Mouse (Mus musculus): ENCODE measurements at regions not wholly inside any gene's neighbourhood (a gene's known extent, or its start where the extent isn't known, plus 50 kb on each side); places are given as distances from the start of the nearest gene placed in this dataset.
"Not testable (repeated sequence)": the region's sequence is repeated elsewhere in the genome, so short reads cannot be mapped to it uniquely, and the experiment has no call there.

DNA sequence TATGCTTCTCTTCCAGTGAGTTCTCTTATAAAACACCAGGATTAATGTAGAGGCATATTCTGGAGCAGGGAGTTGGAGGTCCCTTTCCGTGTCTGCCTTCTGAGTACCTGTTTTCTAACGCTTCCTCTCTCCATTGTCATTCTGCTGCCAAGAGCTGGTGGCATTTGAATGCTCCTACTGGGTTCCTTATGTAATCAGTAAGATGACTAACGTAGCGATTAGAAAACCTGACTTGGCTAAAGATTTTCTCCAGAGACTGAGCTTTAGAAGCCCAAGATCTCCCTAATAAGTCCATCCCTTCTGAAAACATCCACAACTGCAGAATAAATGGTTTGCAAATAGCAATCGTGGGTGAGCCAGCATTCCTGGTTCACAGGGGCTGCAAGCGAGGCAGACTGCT is 174.5 kb downstream of the Dhx15 start:
- no peak for DNase-seq (ENCODE audit: low spot score)

DNA sequence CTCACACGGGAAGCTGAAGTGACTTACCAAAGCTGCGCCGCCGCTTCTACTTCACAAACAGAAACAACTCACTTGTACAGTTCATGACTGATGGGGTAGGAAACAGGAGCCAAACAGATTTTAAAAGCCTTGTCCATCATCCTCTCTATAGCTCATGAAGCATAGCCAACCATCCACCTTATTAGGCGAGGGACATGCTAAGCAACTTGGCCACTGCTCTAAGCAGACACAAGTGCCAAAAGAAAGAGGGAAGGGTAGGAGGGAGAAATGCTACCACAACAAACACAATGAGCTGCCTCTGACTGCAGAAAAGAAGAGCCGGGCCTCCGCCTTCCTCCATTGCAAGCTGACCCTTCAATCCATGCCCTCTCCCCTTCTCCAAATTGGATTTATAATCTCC is 179.9 kb downstream of the Dhx15 start:
- no peak for DNase-seq (ENCODE audit: low spot score)

DNA sequence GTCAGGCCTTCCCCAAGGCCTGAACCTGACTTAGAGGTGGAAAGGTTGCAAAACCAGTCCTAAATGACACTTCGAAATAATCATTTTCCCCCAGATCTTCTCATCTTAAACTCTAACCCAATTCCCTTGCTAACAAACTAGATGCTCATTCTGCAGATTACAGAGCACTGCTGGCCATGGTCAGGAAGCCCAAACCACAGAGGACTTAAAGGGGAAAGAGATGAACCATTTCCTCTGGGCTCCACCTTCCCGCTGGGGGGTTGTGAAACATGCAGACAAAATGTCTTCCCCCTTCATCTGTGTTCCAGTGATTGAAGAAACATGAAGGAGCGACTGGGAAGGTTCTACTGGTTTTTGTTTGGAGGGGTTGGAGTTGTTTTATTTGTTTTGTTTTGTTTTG is 181.4 kb downstream of the Dhx15 start:
- no peak for DNase-seq (ENCODE audit: low spot score)

DNA sequence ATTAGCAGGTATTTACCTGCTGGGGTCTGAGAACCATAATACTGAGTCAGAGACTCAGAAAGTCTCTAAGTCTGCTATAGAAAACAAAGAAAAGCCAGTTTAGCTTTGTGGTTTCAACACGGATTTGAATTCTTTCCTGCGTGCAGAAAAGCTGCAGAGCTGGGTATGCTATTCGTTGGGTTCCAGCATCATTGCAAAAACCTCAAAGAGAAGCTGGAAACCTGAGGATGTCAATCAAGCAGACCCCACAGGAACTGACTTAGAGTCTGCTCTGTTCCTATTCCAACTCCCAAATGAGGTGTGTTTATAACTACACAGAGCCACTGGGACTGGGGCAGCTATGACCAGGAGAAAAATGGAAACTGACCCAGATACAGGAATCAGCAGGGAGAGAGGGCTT is 183.5 kb downstream of the Dhx15 start:
- no peak for DNase-seq (ENCODE audit: low spot score)

DNA sequence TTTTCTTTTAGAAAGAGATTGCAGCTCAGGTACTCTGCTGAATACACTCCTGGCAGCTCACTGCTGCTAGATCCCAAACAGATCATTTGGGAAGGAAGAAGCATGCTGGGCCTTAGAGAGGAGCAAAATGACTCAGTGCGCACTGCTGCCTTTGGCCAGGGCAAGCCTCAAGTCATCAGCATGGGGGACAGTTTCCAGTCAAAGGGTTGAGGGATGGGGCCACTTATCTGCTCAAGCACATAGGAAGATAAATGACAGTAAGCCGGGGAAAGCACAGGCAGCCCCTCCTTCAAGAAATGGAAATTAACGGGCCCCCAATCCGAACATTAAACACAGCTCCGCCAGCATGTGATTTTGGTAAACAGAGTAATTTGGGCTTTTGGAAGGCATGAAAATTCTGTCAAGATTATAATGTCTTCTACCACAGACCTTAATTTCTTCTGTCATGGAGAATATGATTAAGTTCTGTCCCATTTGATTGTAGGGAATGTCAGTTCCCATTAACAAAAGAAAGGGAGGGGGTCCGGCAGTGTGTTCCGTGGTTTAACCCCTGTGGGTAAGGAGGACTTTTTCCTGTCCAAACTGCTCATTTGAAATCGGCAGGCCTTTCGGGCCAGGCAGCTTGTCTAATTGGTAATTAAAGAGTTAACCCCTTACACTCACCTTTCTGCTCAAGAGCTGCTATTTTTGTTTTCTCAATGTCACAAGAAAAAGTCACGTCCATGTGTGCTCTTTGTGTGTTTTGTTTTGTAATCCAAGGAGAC is 199.3 kb downstream of the Dhx15 start:
- no peak for DNase-seq (ENCODE audit: low spot score)

DNA sequence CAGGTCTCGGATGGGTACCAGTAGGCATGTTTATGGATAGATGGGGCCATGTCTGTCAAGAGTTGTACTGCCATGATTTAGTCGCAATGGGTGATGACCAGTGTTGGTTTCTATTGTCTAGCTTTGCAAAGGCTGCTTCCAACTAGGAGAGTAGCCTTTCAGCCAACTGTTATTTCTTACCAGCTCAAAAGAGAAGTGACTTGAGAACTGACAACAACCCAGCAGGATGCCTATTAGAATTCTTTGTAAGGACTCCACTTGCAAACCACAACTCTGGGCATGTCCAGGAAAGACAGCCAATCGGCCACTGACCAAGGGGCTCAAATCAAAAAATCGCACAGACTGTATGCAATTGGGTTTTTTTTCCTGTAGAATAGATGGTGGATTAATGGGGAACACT is 200.9 kb downstream of the Dhx15 start:
- no peak for DNase-seq (ENCODE audit: low spot score)

DNA sequence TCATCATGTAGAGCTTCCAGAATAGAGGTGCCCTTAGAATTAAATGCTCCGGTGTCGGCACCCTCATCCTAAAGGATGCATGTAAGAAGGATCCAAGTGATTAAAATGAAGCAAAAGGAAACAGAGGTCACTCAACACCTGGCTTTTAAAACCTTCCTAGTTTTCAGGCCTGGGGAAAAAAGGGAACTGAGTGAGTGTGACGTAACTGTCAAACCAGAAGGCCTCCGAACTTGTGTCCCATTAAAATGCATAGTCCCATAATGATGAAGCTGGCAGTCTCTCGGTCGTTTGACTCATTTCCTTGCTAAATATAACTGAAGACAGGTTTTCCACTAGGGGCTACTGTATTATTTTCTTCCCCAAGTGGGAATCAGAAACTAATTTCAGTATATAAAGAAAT is 201.4 kb downstream of the Dhx15 start:
- no peak for DNase-seq (ENCODE audit: low spot score)

DNA sequence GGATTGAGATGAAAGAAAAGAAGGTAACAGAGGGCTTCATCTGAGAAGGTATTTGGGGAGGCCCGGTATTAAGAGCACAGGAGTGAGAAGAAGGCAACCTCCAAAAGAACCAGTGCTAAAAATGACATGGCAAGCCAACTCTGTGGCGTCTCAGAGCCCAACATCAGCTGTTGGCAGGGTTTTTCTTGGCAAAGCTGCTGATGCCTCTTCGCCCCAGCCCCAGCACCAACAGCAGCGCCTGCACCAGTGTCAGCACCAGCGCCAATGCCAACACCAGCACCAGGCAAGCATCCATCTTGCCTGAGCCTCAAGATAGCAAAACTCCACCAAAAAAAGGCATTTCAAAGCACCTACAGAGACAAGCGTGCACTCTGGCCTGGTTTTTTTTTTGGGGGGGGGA is 205.3 kb downstream of the Dhx15 start:
- DNase-seq (ENCODE audit: low spot score) = no peak

DNA sequence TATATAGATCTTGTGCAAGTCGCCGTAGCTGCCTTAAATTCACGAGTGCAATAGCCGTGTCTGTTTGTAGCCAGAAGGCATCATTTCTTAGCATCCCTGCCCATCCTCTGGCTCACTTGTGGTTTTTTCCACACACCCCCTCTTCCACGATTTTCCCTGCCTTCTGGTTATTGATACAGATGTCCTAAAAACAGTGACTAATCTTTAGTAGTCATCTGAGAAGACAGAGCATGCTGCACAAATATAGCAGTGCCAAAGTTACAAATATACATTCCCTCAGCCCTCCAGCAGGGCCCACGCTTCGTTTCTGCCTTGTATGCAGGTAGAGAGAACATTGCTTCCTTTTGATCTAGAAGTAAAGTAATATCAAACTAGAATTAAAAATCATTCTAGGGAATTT is 207.5 kb downstream of the Dhx15 start:
- DNase-seq (ENCODE audit: low spot score) = no peak

DNA sequence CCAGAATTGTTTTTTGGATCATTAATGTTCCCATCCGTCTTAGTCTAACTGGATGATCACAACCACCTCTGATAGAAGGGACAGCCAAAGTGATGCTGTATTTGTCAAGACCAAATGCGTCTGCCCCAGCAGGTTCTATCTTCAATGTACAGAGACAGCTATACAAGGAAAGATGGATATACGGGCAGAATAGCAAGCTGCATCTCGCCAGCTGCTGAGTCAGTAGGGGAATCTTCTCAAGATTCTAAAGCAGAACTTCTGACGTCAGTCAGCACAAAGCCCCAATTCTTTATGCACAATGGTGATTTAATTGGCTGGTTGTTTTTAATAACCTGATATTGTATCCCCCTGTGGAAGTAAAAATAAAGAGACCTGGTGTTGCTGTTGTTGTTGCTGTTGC is 209.4 kb downstream of the Dhx15 start:
- no peak for DNase-seq (ENCODE audit: low spot score)

DNA sequence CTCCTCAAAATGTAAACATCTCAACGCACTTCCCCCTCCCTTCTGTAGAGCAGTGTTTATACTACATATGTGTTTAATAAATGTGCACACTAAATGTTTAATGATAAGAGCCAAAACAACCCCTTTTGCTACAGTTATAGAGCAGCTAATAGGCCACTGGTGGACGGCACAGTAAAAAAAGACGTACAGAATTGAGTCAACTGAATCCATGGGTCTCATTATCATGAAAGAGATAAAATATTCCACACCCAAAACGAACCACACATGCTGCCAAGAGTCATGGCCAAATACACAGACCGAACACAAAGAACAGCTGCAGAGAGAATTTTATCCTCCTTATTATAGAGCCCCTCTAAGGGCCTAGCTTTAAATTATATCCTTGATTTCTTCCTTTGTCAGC is 237.8 kb downstream of the Dhx15 start:
- DNase-seq (ENCODE audit: low spot score) = no peak

DNA sequence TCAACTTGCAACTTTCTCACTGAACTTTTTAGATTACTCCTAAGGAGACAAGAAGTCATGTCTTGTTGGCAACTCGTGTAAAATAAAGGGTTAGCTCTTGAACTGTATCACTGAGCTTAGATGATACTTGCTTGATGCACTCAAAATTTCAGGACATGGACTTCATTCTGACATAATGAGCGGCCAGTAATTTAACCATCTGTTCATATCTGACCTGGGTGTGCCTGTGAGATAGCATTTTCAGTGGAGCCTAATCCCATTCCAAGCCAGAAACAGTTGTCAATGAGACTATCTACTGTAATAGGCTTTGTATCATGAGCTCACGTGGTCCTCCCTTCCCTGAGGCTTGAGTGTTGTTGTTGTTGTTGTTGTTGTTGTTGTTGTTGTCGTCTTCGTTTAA is 240.3 kb downstream of the Dhx15 start:
- DNase-seq (ENCODE audit: low spot score) = no peak

DNA sequence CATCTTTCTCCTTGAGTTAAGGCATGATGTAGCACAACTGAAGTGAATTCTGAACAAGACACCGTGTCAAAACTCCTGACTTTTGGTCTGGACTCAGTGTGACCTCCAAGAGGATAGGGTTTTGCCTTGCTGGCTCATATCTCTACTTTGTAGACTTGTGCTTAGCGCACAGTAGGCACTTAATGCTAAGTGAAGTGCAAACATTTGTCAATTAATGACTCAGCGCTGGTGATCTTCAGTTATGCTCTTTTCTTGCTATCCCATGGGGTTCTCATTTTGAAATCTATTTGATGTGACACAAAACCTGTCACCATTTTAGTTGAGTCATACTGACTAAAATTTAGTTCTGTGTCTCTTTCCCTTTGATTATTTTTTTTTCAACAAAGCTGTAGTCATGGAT is 244.3 kb downstream of the Dhx15 start:
- no peak for DNase-seq (ENCODE audit: low spot score)

DNA sequence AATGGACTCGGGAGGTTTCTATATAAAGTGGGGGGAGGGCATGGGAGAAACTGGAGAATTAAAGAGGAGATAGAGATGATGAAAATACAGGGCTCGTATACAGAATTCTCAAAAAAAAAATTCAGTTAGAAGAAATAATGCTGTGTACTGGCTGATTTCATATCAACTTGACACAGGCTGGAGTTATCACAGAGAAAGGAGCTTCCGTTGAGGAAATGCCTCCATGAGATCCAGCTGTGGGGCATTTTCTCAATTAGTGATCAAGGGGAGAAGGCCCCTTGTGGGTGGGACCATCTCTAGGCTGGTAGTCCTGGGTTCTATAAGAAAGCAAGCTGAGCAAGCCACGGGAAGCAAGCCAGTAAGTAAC is 248.4 kb downstream of the Dhx15 start:
- not testable (repeated sequence) for DNase-seq (ENCODE audit: low spot score)

DNA sequence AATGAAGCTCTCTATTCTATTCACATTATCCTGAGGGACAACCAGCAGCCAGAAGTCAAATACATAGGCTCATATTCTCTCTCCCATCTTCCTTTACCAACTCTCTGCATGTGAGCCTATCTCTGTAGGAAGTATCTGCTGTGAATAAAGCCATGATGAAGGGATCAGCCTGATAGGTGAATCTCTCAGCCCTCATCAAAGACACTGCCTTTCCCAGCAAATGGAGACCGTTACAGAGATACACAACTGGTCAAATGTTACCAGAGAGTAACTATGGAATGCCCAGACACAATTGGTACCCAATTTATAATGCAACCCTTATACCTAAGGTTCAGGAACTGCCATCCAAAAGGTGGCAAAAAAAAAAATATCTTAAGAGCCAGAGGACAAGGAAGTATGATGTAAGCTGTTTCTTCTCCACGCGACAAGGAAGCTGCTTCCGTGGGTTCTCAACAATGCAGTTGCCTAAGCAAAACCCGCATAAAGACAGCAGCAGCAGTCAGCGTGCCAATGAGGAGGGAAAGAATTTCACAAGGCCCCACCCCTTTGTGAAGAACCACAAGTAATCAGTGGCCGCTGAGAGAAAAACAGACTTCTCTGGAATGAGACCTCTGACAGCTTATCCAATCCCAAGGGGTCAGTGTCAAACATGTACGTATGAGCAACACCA is 248.9 kb downstream of the Dhx15 start:
- no peak for DNase-seq (ENCODE audit: low spot score)

DNA sequence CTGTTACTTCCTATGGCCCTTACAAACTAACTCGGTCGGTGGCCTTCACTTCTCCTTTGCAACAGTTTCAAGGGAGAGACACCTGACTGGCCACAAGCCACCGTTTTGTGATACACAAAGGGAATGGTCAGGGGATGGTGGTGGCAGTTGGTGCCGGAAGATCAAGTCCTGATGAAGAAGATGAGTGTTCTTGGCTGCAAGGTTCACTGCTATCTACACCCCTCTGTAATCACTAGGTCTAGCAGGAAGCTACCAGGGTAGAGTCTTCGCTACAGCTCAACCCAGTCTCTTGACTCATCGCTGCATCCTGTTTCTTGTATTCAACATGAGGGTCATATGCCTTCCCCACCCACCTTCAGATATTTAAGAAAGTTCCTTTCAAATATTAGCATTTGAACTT is 251.5 kb downstream of the Dhx15 start:
- DNase-seq (ENCODE audit: low spot score) = no peak

DNA sequence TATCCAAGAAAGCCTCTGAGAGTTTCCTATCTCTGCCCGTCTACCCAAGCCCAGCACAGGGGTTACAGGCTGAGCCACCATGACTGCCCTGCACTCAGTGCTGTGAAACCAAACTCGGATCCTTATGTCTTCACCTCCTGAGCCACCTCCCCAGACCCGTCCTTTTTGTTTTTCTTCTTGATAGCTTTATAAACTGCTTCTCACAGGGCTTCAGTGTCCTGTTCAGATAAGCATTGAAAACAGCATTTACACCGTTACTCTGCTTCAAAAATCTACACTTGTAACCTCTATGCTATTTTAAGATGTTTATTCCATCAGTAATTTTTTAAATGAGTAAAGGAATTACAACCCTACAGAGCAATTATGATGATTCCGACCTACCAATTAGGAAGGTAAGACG is 253.0 kb downstream of the Dhx15 start:
- DNase-seq (ENCODE audit: low spot score) = no peak

DNA sequence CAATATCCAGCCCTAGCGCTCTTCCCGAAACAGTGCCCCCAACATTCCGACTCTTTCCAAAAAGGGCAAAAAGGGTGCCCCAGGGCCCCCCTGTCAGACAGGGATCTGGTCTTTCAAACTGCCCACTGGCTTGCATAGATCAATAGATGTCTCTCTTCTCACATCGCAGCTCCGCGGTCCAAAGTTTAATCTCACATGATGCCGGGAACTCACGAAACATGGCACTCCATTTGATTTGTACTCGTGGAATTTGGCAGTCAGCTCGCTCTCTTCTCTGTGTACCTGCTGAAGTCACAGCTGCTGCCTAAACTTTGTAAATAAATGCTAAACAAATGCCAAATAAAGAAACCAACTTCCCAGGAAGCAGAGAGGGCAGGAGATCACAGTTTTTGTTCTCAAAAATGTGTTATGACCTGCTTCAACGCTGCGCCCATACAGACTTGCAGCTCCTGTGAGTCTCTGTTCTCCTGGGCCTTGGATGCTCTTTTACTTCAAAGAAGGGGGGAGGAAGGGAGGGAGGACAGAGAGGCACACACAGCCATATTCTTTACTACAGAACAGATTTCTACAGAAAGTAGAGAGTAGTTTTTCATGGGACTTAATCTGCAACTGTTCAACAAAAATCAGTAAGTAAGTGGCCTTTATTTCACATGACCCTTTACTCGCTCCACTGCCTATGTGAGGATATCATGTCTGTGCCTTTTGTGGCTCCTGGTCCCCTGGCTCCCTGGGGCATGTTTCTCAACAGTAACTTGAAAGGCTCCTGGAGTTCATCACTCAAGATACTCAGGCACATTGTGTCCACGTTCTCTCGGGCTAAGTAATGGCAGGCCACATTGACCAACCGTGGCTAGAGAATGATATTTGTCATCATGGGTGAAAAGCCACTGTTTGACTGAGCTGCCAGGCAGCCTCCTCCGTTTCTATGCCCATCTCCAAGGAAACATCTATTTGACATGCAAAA is 254.6 kb downstream of the Dhx15 start:
- no peak for DNase-seq (ENCODE audit: low spot score)

DNA sequence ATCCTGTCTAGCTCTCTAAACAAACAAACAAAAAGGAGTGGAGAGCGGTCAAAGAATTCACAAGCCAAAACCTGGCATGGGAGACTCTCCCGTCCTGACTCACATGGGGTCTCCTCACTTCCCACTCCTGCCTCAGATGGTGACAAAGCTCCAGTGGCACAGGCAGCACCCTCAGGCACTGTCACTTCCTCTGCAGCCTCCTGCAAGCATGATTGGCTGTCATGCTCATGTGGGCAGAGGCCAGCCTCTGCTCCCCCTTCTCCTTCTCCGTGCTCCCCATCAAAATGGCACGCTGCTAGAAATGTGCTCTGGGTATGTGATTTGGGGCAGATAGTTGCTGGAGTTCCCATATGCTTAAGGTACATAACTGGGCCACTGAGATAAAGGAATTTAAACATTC is 255.4 kb downstream of the Dhx15 start:
- no peak for DNase-seq (ENCODE audit: low spot score)

DNA sequence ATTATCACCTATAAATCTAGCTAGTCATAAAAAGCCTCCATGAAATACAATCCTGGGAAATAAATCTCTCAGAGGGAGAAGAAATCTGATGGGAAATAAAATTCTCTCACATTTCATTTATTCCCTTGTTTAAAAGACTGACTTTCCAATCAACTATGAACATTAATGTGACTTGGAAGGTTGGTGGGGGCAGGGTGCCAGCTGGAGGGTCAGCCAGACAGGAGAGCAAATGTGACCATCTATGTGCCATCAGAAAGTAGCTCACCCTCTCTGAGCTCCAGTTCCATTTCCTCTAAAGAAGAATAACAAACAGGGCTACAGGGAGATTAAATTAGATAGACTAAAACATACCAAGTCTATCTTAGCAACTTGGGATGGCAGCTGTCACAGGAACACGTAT is 257.0 kb downstream of the Dhx15 start:
- DNase-seq (ENCODE audit: low spot score) = no peak

DNA sequence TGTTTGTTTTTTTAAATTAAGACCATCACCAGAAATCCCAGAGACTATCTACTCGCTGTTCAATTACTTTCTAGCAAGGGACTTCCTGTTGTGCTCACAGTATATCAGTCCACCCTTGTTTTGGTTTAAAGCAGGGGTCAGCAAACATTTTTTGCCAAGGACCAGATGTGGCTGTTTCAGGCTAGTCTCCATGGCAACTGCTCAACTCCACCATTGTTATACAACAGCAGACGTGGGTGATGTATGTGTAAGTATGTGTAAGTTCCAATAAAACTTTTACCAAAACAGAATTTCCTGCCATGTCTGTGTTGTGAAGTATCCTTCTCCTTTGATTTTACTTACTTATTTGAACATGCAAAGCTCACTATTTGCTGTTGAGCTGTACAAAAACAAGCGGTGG is 259.9 kb downstream of the Dhx15 start:
- no peak for DNase-seq (ENCODE audit: low spot score)

DNA sequence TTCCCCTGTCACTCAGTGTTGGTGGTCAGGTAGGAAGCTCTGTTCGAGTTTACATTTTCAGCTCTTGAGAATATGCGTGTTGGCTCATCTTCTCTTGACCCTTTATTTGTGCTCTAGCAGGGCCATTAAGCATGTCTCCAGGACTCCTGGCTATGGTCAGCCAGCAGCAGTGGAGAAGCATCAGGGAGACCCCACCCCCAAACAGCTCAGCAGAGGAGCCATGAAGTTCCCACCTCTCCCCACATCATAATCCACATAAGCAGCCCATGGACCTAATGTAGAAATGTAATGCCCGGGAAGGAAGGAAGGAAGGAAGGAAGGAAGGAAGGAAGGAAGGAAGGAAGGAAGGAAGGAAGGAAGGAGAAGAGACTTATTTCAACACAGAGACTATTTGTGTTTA is 261.5 kb downstream of the Dhx15 start:
- DNase-seq (ENCODE audit: low spot score) = no peak

DNA sequence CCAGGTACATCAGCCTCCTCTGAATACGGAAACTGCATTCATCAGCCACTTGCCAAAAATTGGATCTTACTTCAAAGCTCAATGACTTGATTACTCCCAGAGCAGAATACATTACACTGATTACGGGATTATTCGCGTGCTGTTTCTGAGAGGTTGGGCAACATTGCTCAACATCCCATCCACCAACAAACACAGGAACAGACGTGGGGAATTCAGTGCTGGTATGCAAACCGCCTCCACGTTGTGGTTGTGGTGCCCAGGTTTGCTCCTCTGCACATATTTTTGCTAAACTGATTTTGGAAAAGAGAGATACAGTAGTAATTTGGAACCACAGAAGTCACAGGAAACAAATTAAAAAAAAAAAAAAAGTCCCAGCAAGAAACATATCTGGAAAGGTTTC is 266.9 kb downstream of the Dhx15 start:
- no peak for DNase-seq (ENCODE audit: low spot score)
